Mouse (Mus musculus) right cerebral cortex, adult 2 months (tissue): ENCODE results near the gene Trmt1.

ENCODE experiments used
- DNase-seq, 2 experiments: peaks; one replicate each; pipeline ENCODE4 v3.0.0; 2021 to 2022; ENCODE audit warnings: low spot score in 2 of 2

Trmt1 gene

GRCm38 (mm10) chr8:84686191-84687002 is at the start of gene Trmt1:
TSS of gene Trmt1 (plus strand) at chr8:84686307.
- no peak for DNase-seq

GRCm38 (mm10) chr8:84637946-84638554 is 48.1 kb upstream of the Trmt1 start:
- no peak for DNase-seq

GRCm38 (mm10) chr8:84638555-84639161 is 47.4 kb upstream of the Trmt1 start:
- no peak for DNase-seq

- peak; percentile 86 to 92 for DNase-seq
Observed at GRCm38 (mm10) chr8:84639162-84640009, 46.7 kb upstream of the Trmt1 start.

- no peak for DNase-seq
Observed at GRCm38 (mm10) chr8:84640010-84640588, 46.0 kb upstream of the Trmt1 start.

- DNase-seq = no peak
Observed at GRCm38 (mm10) chr8:84640617-84641294, 45.4 kb upstream of the Trmt1 start.

- no peak for DNase-seq
Observed at GRCm38 (mm10) chr8:84641578-84642361, 44.3 kb upstream of the Trmt1 start.

GRCm38 (mm10) chr8:84643019-84643418 is 43.1 kb upstream of the Trmt1 start:
- DNase-seq = no peak

- no peak for DNase-seq
Observed at GRCm38 (mm10) chr8:84646800-84647199, 39.3 kb upstream of the Trmt1 start.

- DNase-seq = no peak
Observed at GRCm38 (mm10) chr8:84647461-84647901, 38.6 kb upstream of the Trmt1 start.

GRCm38 (mm10) chr8:84650213-84650612 is 35.9 kb upstream of the Trmt1 start:
- DNase-seq = no peak

GRCm38 (mm10) chr8:84653092-84653631 is 32.9 kb upstream of the Trmt1 start:
- no peak for DNase-seq

- DNase-seq = no peak
Observed at GRCm38 (mm10) chr8:84654597-84654996, 31.5 kb upstream of the Trmt1 start.

- no peak for DNase-seq
Observed at GRCm38 (mm10) chr8:84655336-84656190, 30.5 kb upstream of the Trmt1 start.

- DNase-seq = no peak
Observed at GRCm38 (mm10) chr8:84656191-84656525, 29.9 kb upstream of the Trmt1 start.

- no peak for DNase-seq
Observed at GRCm38 (mm10) chr8:84656641-84657126, 29.4 kb upstream of the Trmt1 start.

GRCm38 (mm10) chr8:84657203-84657602 is 28.9 kb upstream of the Trmt1 start:
- no peak for DNase-seq

- DNase-seq = no peak
Observed at GRCm38 (mm10) chr8:84657680-84658079, 28.4 kb upstream of the Trmt1 start.

GRCm38 (mm10) chr8:84658951-84659350 is 27.2 kb upstream of the Trmt1 start:
- DNase-seq = no peak
